Mouse (Mus musculus): ENCODE measurements around the gene Camta1. TPM values are rescaled to one million over a fixed set of nuclear protein-coding genes. Genes with fewer than 3 reads are reported as not detected.
A peak's percentile ranks its signal among the peaks of the same experiment; 100 is the strongest.

The Camta1 gene
- polyA plus RNA-seq, 1 experiment from 2014 or later: 150 TPM

GRCm38 (mm10) chr4:151283092-151283741 is 578.5 kb downstream of the Camta1 start:
- H3K36me3 ChIP-seq (ENCODE audit: control insufficient read depth, insufficient read depth, low read length): no peaks in the 10 kb centered on the region
- no peaks in the 10 kb centered on the region for H3K9me3 ChIP-seq (ENCODE audit: control insufficient read depth, low read length)
- no peak overlapping the region for H3K27ac ChIP-seq (ENCODE audit: low read depth, low read length)
- no peak overlapping the region for H3K4me3 ChIP-seq (ENCODE audit: low read depth, low read length)
- peaks cover 9% of the 10 kb centered on the region for H3K4me1 ChIP-seq (ENCODE audit: control insufficient read depth, insufficient read depth, low read length)
- no peaks in the 10 kb centered on the region for H3K27me3 ChIP-seq (ENCODE audit: control insufficient read depth, insufficient read depth, low read length)
- ATAC-seq (ENCODE audit: low FRiP score) (no peak), DNase-seq (ENCODE audit: low spot score, missing footprints) (peak; percentile 98)
- no peak overlapping the region for H3K9ac ChIP-seq (ENCODE audit: low read length)
- H3K4me2 ChIP-seq: no peak overlapping the region
- WGBS: 42% methylated on average over 16 of the region's 16 CpGs

- Histone ChIP-seq H3K27me3 (ENCODE audit: control insufficient read depth, insufficient read depth, low read length) (no peaks in the 10 kb centered on the region), H3K4me2 (no peak overlapping the region), H3K9ac (ENCODE audit: low read length) (no peak overlapping the region), H3K27ac (ENCODE audit: low read depth, low read length) (no peak overlapping the region), H3K9me3 (ENCODE audit: control insufficient read depth, low read length) (no peaks in the 10 kb centered on the region), H3K4me1 (ENCODE audit: control insufficient read depth, insufficient read depth, low read length) (peaks cover 9% of the 10 kb centered on the region), H3K36me3 (ENCODE audit: control insufficient read depth, insufficient read depth, low read length) (no peaks in the 10 kb centered on the region), H3K4me3 (ENCODE audit: low read depth, low read length) (no peak overlapping the region)
- 32% methylated on average over 14 of the region's 14 CpGs for WGBS
- no peak for ATAC-seq (ENCODE audit: low FRiP score)
- no peak for DNase-seq (ENCODE audit: low spot score, missing footprints)
Observed at GRCm38 (mm10) chr4:151282103-151282502, 579.6 kb downstream of the Camta1 start.

- no peak overlapping the region for H3K9ac ChIP-seq (ENCODE audit: low read length)
- no peaks in the 10 kb centered on the region for H3K9me3 ChIP-seq (ENCODE audit: control insufficient read depth, low read length)
- H3K4me1 ChIP-seq (ENCODE audit: control insufficient read depth, insufficient read depth, low read length): no peaks in the 10 kb centered on the region
- DNase-seq (ENCODE audit: low spot score, missing footprints) (no peak), ATAC-seq (ENCODE audit: low FRiP score) (no peak)
- H3K27ac ChIP-seq (ENCODE audit: low read depth, low read length): no peak overlapping the region
- no peaks in the 10 kb centered on the region for H3K27me3 ChIP-seq (ENCODE audit: control insufficient read depth, insufficient read depth, low read length)
- H3K4me3 ChIP-seq (ENCODE audit: low read depth, low read length): no peak overlapping the region
- no peaks in the 10 kb centered on the region for H3K36me3 ChIP-seq (ENCODE audit: control insufficient read depth, insufficient read depth, low read length)
- 67% methylated on average over 13 of the region's 13 CpGs for WGBS
- no peak overlapping the region for H3K4me2 ChIP-seq
Observed at GRCm38 (mm10) chr4:151275292-151275691, 586.4 kb downstream of the Camta1 start.

- Histone ChIP-seq H3K27me3 (ENCODE audit: control insufficient read depth, insufficient read depth, low read length) (no peaks in the 10 kb centered on the region), H3K27ac (ENCODE audit: low read depth, low read length) (no peak overlapping the region), H3K4me2 (no peak overlapping the region), H3K9ac (ENCODE audit: low read length) (no peak overlapping the region), H3K36me3 (ENCODE audit: control insufficient read depth, insufficient read depth, low read length) (no peaks in the 10 kb centered on the region), H3K4me1 (ENCODE audit: control insufficient read depth, insufficient read depth, low read length) (no peaks in the 10 kb centered on the region), H3K4me3 (ENCODE audit: low read depth, low read length) (no peak overlapping the region), H3K9me3 (ENCODE audit: control insufficient read depth, low read length) (no peaks in the 10 kb centered on the region)
- DNase-seq (ENCODE audit: low spot score, missing footprints): no peak
- no peak for ATAC-seq (ENCODE audit: low FRiP score)
- 69% methylated on average over 14 of the region's 14 CpGs for WGBS
Observed at GRCm38 (mm10) chr4:151263786-151264414, 597.8 kb downstream of the Camta1 start.

GRCm38 (mm10) chr4:151263052-151263451 is 598.6 kb downstream of the Camta1 start:
- ATAC-seq (ENCODE audit: low FRiP score) (no peak), DNase-seq (ENCODE audit: low spot score, missing footprints) (no peak)
- no peaks in the 10 kb centered on the region for H3K27me3 ChIP-seq (ENCODE audit: control insufficient read depth, insufficient read depth, low read length)
- no peak overlapping the region for H3K9ac ChIP-seq (ENCODE audit: low read length)
- no peak overlapping the region for H3K27ac ChIP-seq (ENCODE audit: low read depth, low read length)
- no peaks in the 10 kb centered on the region for H3K9me3 ChIP-seq (ENCODE audit: control insufficient read depth, low read length)
- H3K36me3 ChIP-seq (ENCODE audit: control insufficient read depth, insufficient read depth, low read length): no peaks in the 10 kb centered on the region
- WGBS: 73% methylated on average over 7 of the region's 7 CpGs
- H3K4me1 ChIP-seq (ENCODE audit: control insufficient read depth, insufficient read depth, low read length): no peaks in the 10 kb centered on the region
- no peak overlapping the region for H3K4me3 ChIP-seq (ENCODE audit: low read depth, low read length)
- no peak overlapping the region for H3K4me2 ChIP-seq

- DNase-seq (ENCODE audit: low spot score, missing footprints) (no peak), ATAC-seq (ENCODE audit: low FRiP score) (no peak)
- Histone ChIP-seq H3K27me3 (ENCODE audit: control insufficient read depth, insufficient read depth, low read length) (no peaks in the 10 kb centered on the region), H3K9ac (ENCODE audit: low read length) (no peak overlapping the region), H3K4me3 (ENCODE audit: low read depth, low read length) (no peak overlapping the region), H3K27ac (ENCODE audit: low read depth, low read length) (no peak overlapping the region), H3K36me3 (ENCODE audit: control insufficient read depth, insufficient read depth, low read length) (no peaks in the 10 kb centered on the region), H3K9me3 (ENCODE audit: control insufficient read depth, low read length) (no peaks in the 10 kb centered on the region), H3K4me1 (ENCODE audit: control insufficient read depth, insufficient read depth, low read length) (no peaks in the 10 kb centered on the region), H3K4me2 (no peak overlapping the region)
- 63% methylated on average over 4 of the region's 4 CpGs for WGBS
Observed at GRCm38 (mm10) chr4:151256622-151257021, 605.1 kb downstream of the Camta1 start.

- H3K27ac ChIP-seq (ENCODE audit: low read depth, low read length): no peak overlapping the region
- H3K4me1 ChIP-seq (ENCODE audit: control insufficient read depth, insufficient read depth, low read length): no peaks in the 10 kb centered on the region
- H3K9me3 ChIP-seq (ENCODE audit: control insufficient read depth, low read length): no peaks in the 10 kb centered on the region
- ATAC-seq (ENCODE audit: low FRiP score) (no peak), DNase-seq (ENCODE audit: low spot score, missing footprints) (no peak)
- H3K9ac ChIP-seq (ENCODE audit: low read length): no peak overlapping the region
- H3K4me3 ChIP-seq (ENCODE audit: low read depth, low read length): no peak overlapping the region
- WGBS: 89% methylated on average over 6 of the region's 6 CpGs
- H3K4me2 ChIP-seq: no peak overlapping the region
- no peaks in the 10 kb centered on the region for H3K27me3 ChIP-seq (ENCODE audit: control insufficient read depth, insufficient read depth, low read length)
- H3K36me3 ChIP-seq (ENCODE audit: control insufficient read depth, insufficient read depth, low read length): no peaks in the 10 kb centered on the region
Observed at GRCm38 (mm10) chr4:151250824-151251223, 610.9 kb downstream of the Camta1 start.

GRCm38 (mm10) chr4:151245068-151245797 is 616.4 kb downstream of the Camta1 start:
- H3K9me3 ChIP-seq (ENCODE audit: control insufficient read depth, low read length): no peaks in the 10 kb centered on the region; the same call in 1 of the 2 replicates
- no peak for DNase-seq (ENCODE audit: low spot score, missing footprints)
- H3K9ac ChIP-seq (ENCODE audit: low read length): no peak overlapping the region
- peaks cover 5% of the 10 kb centered on the region; the same call in 1 of the 2 replicates for H3K4me1 ChIP-seq (ENCODE audit: control insufficient read depth, insufficient read depth, low read length)
- H3K4me2 ChIP-seq: no peak overlapping the region
- no peaks in the 10 kb centered on the region for H3K27me3 ChIP-seq (ENCODE audit: control insufficient read depth, insufficient read depth, low read length)
- no peaks in the 10 kb centered on the region for H3K36me3 ChIP-seq (ENCODE audit: control insufficient read depth, insufficient read depth, low read length)
- H3K4me3 ChIP-seq (ENCODE audit: low read depth, low read length): no peak overlapping the region
- ATAC-seq (ENCODE audit: low FRiP score): no peak
- H3K27ac ChIP-seq (ENCODE audit: low read depth, low read length): no peak overlapping the region
- 75% methylated on average over 7 of the region's 7 CpGs for WGBS

GRCm38 (mm10) chr4:151243445-151243844 is 618.2 kb downstream of the Camta1 start:
- Histone ChIP-seq H3K36me3 (ENCODE audit: control insufficient read depth, insufficient read depth, low read length) (no peaks in the 10 kb centered on the region), H3K4me1 (ENCODE audit: control insufficient read depth, insufficient read depth, low read length) (peaks cover 5% of the 10 kb centered on the region; the same call in 1 of the 2 replicates), H3K9ac (ENCODE audit: low read length) (no peak overlapping the region), H3K27ac (ENCODE audit: low read depth, low read length) (no peak overlapping the region), H3K4me3 (ENCODE audit: low read depth, low read length) (no peak overlapping the region), H3K4me2 (no peak overlapping the region), H3K9me3 (ENCODE audit: control insufficient read depth, low read length) (no peaks in the 10 kb centered on the region; the same call in 1 of the 2 replicates), H3K27me3 (ENCODE audit: control insufficient read depth, insufficient read depth, low read length) (no peaks in the 10 kb centered on the region)
- ATAC-seq (ENCODE audit: low FRiP score): no peak; the same call in 1 of the 2 replicates
- no peak for DNase-seq (ENCODE audit: low spot score, missing footprints)
- 57% methylated on average over 9 of the region's 9 CpGs for WGBS
